Mouse (Mus musculus): ENCODE data around the gene Aldh3a1. TPM values are rescaled to one million over a fixed set of nuclear protein-coding genes. Genes with fewer than 3 reads are reported as not detected.

The Aldh3a1 gene
- total RNA-seq, 2 experiments from 2014 or later: 0.94 to 1.1 TPM

GRCm38 (mm10) chr11:61193392-61193791, 13.9 kb upstream of the Aldh3a1 start:
- intact Hi-C loops (cut with DNase I): loop anchor here (5.0 to 10.0 kb wide), 2 partner anchors 219 to 521 kb away; no protein-coding TSS in a partner anchor
- DNase-seq: peak; percentile 85

- intact Hi-C loops (cut with DNase I): loop anchor here (10.0 kb wide), 1 partner anchor 518 kb away; no protein-coding TSS in a partner anchor
- DNase-seq: no peak
Observed at GRCm38 (mm10) chr11:61196616-61197353, 10.6 kb upstream of the Aldh3a1 start.

GRCm38 (mm10) chr11:61197935-61198334, 9.4 kb upstream of the Aldh3a1 start:
- intact Hi-C loops (cut with DNase I): loop anchor here (10.0 kb wide), 1 partner anchor 517 kb away; no protein-coding TSS in a partner anchor
- no peak for DNase-seq

- no peak for DNase-seq
- intact Hi-C loops (cut with DNase I): loop anchor here (10.0 kb wide), 1 partner anchor 515 kb away; no protein-coding TSS in a partner anchor
Observed at GRCm38 (mm10) chr11:61199620-61200362, 7.5 kb upstream of the Aldh3a1 start.

- intact Hi-C loops (cut with DNase I): no loop called here
Observed at GRCm38 (mm10) chr11:61202186-61202585, 5.2 kb upstream of the Aldh3a1 start.

GRCm38 (mm10) chr11:61202810-61203209, 4.5 kb upstream of the Aldh3a1 start:
- no peak for DNase-seq
- intact Hi-C loops (cut with DNase I): no loop called here

More at GRCm38 (mm10) chr11:61202186-61202585, 5.2 kb upstream of the Aldh3a1 start:
- DNase-seq: no peak

GRCm38 (mm10) chr11:61205167-61205950, 2.0 kb upstream of the Aldh3a1 start:
- DNase-seq: peak; percentile 16
- intact Hi-C loops (cut with DNase I): no loop called here

- intact Hi-C loops (cut with DNase I): no loop called here
- no peak for DNase-seq
Observed at GRCm38 (mm10) chr11:61206136-61206535, 1.2 kb upstream of the Aldh3a1 start.

GRCm38 (mm10) chr11:61208316-61208715, 979 bp downstream of the Aldh3a1 start:
- intact Hi-C loops (cut with DNase I): no loop called here
- DNase-seq: no peak

GRCm38 (mm10) chr11:61212102-61212501, 4.8 kb downstream of the Aldh3a1 start:
- intact Hi-C loops (cut with DNase I): no loop called here
- no peak for DNase-seq

- intact Hi-C loops (cut with DNase I): no loop called here
- DNase-seq: no peak
Observed at GRCm38 (mm10) chr11:61215936-61216335, 8.6 kb downstream of the Aldh3a1 start.

GRCm38 (mm10) chr11:61220156-61220881, 13.0 kb downstream of the Aldh3a1 start:
- DNase-seq: peak; percentile 58
- intact Hi-C loops (cut with DNase I): no loop called here

- intact Hi-C loops (cut with DNase I): no loop called here
- no peak for DNase-seq
Observed at GRCm38 (mm10) chr11:61222007-61222406, 14.7 kb downstream of the Aldh3a1 start.

GRCm38 (mm10) chr11:61222971-61223745, 15.8 kb downstream of the Aldh3a1 start:
- intact Hi-C loops (cut with DNase I): no loop called here
- no peak for DNase-seq

GRCm38 (mm10) chr11:61224234-61224744, 17.0 kb downstream of the Aldh3a1 start:
- intact Hi-C loops (cut with DNase I): no loop called here

GRCm38 (mm10) chr11:61224907-61225306, 17.6 kb downstream of the Aldh3a1 start:
- no peak for DNase-seq
- intact Hi-C loops (cut with DNase I): no loop called here

More at GRCm38 (mm10) chr11:61224234-61224744, 17.0 kb downstream of the Aldh3a1 start:
- DNase-seq: no peak

GRCm38 (mm10) chr11:61225511-61225910, 18.2 kb downstream of the Aldh3a1 start:
- DNase-seq: peak; percentile 21
- intact Hi-C loops (cut with DNase I): no loop called here

- intact Hi-C loops (cut with DNase I): no loop called here
- DNase-seq: peak; percentile 93
Observed at GRCm38 (mm10) chr11:61225941-61226412, 18.6 kb downstream of the Aldh3a1 start.

- peak; percentile 48 for DNase-seq
- intact Hi-C loops (cut with DNase I): no loop called here
Observed at GRCm38 (mm10) chr11:61227816-61228215, 20.5 kb downstream of the Aldh3a1 start.

Data from left cerebral cortex, postnatal 4 days (tissue).